Mouse (Mus musculus): ENCODE data around the gene Abcb11.

DNA sequence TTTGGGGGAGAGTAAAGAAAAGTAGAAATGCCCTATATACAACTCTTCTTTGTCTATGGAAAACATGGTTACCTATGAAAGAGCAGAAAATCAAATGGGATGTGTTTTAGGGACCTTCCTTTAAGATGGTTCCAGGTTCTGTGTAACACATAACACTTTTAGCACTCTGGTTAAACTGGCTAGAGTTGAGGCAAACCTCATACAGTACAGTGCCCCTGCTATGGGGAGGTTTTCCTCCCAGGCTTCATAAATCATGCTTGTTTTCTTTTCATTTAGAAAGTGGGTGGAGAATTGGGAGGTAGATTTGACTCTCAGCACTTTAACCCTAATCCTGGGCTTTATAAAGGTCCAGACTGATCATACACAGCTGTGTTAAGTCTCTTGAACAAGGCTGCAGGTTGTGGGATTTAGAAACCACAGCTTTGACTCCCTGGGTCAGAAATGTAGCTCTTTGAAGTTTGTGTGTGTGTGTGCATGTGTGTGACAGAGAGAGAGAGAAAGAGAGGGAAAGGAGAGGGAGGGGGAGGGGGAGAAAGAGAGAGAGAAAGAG, 78.3 kb downstream of the Abcb11 start:
- TF ChIP-seq USF1 (IDR thresholded peaks at IDR 0.05; ENCODE audit: low read depth) (no peak), MYOG (IDR thresholded peaks at IDR 0.05; ENCODE audit: control insufficient read depth in 1 of 3, insufficient read depth in 1 of 3, insufficient read length in 2 of 3, low read depth in 2 of 3) (no peak), POLR2A (IDR thresholded peaks at IDR 0.05; ENCODE audit: insufficient read length, low read depth) (no peak), POLR2AphosphoS2 (IDR thresholded peaks at IDR 0.05; ENCODE audit: insufficient read length, low read depth) (no peak), TCF12 (IDR thresholded peaks at IDR 0.05; ENCODE audit: insufficient read depth, poor library complexity, severe bottlenecking) (no peak), MAX (IDR thresholded peaks at IDR 0.05; ENCODE audit: low read depth) (no peak), MYOD1 (IDR thresholded peaks at IDR 0.05; ENCODE audit: control insufficient read depth in 1 of 3, insufficient read length in 2 of 3, low read depth in 2 of 3) (no peak), REST (IDR thresholded peaks at IDR 0.05; ENCODE audit: insufficient read depth, insufficient read length) (no peak), E2F4 (IDR thresholded peaks at IDR 0.05; ENCODE audit: insufficient read depth) (no peak)
